Mouse (Mus musculus) cerebellum, adult (tissue): ENCODE data around the gene Ano3.
A peak's percentile ranks its signal among the peaks of the same experiment; 100 is the strongest.
"Not testable (repeated sequence)": the region's sequence is repeated elsewhere in the genome, so short reads cannot be mapped to it uniquely, and the experiment has no call there.

Experiments used
- ATAC-seq: cut with Nextera tagmentation; 2 replicates; pipeline ENCODE4 v1.9.2; 2017; ENCODE audit warnings: mild to moderate bottlenecking, moderate library complexity, mixed read lengths; ENCODE audit not compliant: insufficient number of reproducible peaks, low FRiP score, low TSS enrichment

Ano3 gene

GRCm38 (mm10) chr2:110950823-110951222, at the start of gene Ano3:
Ano3 (minus strand) TSS chr2:110950923.
- not testable (repeated sequence) for ATAC-seq

DNA sequence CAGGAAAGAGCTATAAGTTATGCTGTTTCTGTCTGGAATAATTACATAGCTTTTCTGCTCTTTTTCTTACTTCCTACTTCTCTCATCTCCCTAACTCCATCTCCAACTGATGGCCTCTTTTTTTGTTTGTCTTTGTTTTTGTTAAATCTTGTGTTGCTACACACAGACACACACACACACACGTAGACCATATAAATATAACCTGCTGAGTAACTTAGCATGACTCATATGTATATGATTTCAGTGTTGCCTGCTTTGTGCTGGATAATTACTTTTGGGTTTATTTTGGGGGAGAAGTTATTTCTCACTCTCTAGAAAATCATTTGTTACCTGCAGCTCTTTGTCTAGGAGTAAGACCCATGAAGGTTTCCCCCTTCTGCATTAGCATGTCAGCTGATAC, 39.3 kb upstream of the Ano3 start:
- no peak for ATAC-seq

DNA sequence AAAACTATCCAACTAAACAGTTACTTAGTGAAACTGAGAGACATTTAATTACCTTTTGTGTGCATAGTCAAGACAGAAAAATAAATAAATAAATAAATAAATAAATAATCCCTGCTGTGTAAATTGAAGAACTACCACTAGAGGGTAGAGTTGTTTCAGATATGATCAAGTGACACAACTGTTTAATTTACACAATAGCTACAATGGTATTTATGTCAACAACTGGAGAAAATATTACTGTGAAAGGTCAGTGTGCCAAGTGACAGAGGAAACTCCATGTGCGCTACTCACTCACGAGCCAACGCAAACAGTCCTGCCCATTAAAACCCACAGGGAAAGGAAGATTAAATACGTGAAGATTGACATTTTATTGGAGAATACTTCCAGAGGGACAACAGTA, 38.8 kb upstream of the Ano3 start:
- no peak for ATAC-seq

- ATAC-seq, result peak; percentile 96
These were observed 35.1 kb upstream of the Ano3 start for GRCm38 (mm10) chr2:110985853-110986271.

DNA sequence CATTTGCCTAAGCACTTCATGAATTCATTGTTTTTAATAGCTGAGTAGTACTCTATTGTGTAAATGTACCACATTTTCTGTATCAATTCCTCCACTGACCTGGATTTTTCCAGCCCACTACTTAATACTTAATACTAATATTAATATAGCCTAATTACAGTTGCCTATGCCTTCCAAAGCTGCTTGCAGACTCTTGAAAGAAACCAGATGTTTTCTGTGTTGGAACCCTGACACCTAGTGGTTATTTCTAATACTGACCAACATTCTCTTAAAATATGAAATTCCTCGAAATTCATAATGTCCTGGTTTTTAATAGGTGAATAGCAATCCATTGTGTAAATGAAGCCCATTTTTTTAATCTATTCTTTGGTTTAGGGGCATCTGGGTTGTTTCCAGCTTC, 31.0 kb upstream of the Ano3 start:
- ATAC-seq, result no peak

DNA sequence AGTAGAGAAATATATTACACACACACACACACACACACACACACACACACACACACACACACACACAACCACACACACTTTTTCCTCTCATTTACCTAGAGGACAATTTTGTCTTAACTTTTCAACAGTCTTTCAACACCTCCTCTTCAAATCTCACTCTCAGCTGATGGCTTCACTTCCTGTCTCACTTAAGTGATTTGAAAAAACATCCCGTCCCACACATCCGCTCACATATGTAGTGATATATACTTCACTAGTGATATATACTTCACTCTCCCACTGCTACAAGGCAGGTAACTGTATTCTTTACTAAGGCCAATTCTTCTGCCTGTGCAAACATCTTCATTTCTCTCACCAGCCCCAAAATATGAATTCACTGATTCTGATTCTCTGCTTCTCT, 28.9 kb upstream of the Ano3 start:
- no peak for ATAC-seq

GRCm38 (mm10) chr2:110976871-110977270, 26.1 kb upstream of the Ano3 start:
- no peak for ATAC-seq

- ATAC-seq, result no peak
These were observed 19.4 kb upstream of the Ano3 start for GRCm38 (mm10) chr2:110970158-110970557.

- no peak for ATAC-seq
These were observed 14.7 kb upstream of the Ano3 start for GRCm38 (mm10) chr2:110965398-110965797.

DNA sequence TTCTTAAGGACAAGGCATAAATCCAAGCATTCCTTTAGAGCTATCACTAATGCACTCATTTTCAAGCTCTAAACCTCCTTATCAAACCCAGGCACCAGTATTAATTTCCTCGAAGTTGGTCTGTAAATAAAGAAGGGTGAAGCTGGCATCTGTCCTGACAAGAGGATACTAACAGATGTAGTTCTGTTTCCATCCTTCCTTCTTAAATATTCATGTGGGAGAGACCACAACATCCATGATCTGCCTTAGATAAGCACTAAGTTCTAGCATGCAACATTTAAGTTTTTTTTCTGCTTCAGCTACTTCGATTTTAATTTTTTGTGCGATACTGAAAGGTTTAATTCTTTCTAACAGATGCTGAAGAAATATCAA, 305 bp downstream of the Ano3 start:
- peak; percentile 21; the same call in 1 of the 2 replicates for ATAC-seq

- ATAC-seq, result peak; percentile 99
These were observed 868 bp downstream of the Ano3 start for GRCm38 (mm10) chr2:110949679-110950431.

DNA sequence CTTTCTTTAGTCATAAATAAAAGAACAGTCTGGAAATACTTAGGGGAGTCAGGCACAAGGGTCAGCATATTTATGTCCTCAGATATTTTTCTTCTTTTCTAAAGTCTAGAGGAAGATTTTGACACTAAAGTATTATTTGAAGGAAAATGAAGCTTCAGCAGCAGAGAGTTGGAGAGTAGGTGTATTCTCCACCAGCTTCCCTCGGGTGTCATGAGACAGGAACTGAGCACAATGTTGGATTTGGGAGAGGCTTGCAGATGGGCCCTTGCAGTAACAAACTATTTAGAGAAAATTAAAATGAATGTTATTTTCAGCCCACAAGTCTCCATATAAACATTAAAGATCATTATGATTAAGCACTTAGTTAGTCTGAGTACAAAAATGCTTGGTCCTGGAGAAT, 5.6 kb downstream of the Ano3 start:
- ATAC-seq, result no peak

GRCm38 (mm10) chr2:110935691-110936090, 15.0 kb downstream of the Ano3 start:
- no peak for ATAC-seq

GRCm38 (mm10) chr2:110929126-110929525, 21.6 kb downstream of the Ano3 start:
- peak; percentile 89 for ATAC-seq

- 0 out of 2 replicates have a peak, but pooled peaks have one; percentile 36 for ATAC-seq
These were observed 41.2 kb downstream of the Ano3 start for GRCm38 (mm10) chr2:110909506-110909905.

GRCm38 (mm10) chr2:110906473-110906872, 44.2 kb downstream of the Ano3 start:
- ATAC-seq, result peak; percentile 98

GRCm38 (mm10) chr2:110896477-110897270, 54.0 kb downstream of the Ano3 start:
- no peak for ATAC-seq

GRCm38 (mm10) chr2:110871650-110872049, 79.1 kb downstream of the Ano3 start:
- ATAC-seq, result no peak

DNA sequence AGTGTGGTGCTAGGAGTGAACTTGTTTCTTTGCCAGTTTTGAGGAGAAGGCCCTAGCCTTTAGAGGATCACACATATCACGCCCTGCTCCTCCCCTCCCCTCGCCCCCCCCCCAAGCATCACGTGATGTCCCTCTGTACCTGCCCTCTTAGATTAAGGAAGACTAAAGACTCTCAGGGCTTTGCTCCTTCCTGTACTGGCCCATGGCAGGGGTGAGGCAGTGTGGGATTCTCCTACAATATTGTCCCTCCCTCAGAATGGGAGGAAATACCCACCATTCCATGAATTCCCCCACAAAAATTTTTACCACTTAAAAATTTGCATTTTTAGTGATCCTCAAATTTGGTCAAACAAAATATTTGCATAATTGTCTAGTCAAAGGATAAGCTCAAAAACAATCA, 85.1 kb downstream of the Ano3 start:
- no peak for ATAC-seq

DNA sequence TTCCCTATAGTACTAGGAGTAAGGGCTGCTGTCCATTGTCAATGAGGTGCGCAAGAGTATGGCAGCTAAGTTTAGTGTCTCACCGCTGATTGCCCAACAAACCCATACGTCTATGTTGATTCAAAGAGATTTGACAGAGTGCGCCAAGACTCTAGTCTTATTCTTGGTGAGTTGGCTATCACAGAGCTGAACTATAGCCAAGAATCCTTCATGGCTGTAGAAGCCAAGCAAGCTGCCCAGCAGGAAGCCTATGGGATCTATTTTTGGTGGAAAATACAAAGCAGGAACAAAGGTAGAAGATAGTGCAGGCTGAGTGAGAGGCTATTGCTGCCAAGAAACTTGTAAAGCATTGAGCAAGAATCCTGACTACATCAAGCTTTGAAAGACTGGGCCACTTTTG, 87.3 kb downstream of the Ano3 start:
- ATAC-seq, result peak; percentile 82

- no peak for ATAC-seq
These were observed 111.0 kb downstream of the Ano3 start for GRCm38 (mm10) chr2:110839559-110840243.
